ENCODE assay signal across 8 mouse cellular contexts in the genomic region with DNA sequence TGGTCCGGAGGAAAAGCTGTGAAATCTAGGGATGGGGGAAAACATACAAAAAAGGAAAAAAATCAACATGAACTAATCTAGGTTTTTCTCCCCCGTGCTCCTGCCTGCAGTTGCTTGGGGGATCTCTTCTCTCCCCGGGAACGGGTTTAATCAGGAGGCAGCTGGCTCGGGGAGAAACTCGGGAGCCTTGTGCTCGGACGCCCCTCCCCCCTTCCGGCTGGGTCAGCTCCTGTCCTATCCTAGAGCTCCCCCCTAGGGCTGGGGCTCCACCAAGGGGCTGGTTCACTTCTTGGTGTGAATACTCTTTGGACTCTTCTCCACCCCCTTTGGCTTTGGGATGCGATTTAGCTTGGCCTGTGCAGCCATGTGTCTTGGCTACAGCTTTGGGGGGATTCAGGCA. TPM values are rescaled to one million over a fixed set of nuclear protein-coding genes. Genes with fewer than 3 reads are reported as not detected.
A peak's percentile ranks its signal among the peaks of the same experiment; 100 is the strongest.
DNase-seq lines count a peak whose midpoint lies in the region; ATAC-seq and TF ChIP-seq lines count a peak whose summit lies in the region.

No protein-coding gene starts in this region.

- ATAC-seq in cerebellum, adult (ENCODE audit: insufficient number of reproducible peaks, low FRiP score, low TSS enrichment), result no peak
- ATAC-seq in intestine, postnatal 0 days, result peak; percentile 44
- peak; percentile 34; the same call in 1 of the 2 replicates for ATAC-seq in limb, embryonic 13.5 days (ENCODE audit: low FRiP score, low read depth)
- ATAC-seq in midbrain, embryonic 15.5 days (replicated peaks), result 0 out of 2 replicates have a peak, but pooled peaks have one; percentile 29

- H3K27me3 ChIP-seq in embryonic facial prominence, embryonic 10.5 days (replicated peaks; ENCODE audit: low read depth, poor library complexity, severe bottlenecking), result no peaks in the 10 kb centered on the region
- no peaks in the 10 kb centered on the region for H3K27me3 ChIP-seq in intestine, postnatal 0 days (replicated peaks; ENCODE audit: control insufficient read depth, insufficient read depth, low read length)
- no peaks in the 10 kb centered on the region for H3K27me3 ChIP-seq in limb, embryonic 13.5 days
- H3K27me3 ChIP-seq in midbrain, embryonic 15.5 days (replicated peaks), result no peaks in the 10 kb centered on the region

- peak overlapping the region; percentile 100 for H3K27ac ChIP-seq in embryonic facial prominence, embryonic 10.5 days (replicated peaks)
- peak overlapping the region; percentile 5; the same call in 1 of the 2 replicates for H3K27ac ChIP-seq in intestine, postnatal 0 days (ENCODE audit: low read depth, low read length)
- H3K27ac ChIP-seq in limb, embryonic 13.5 days, result peak overlapping the region; percentile 91
- peak overlapping the region; percentile 82 for H3K27ac ChIP-seq in midbrain, embryonic 15.5 days

- peak overlapping the region; percentile 23; the same call in 1 of the 2 replicates for H3K9ac ChIP-seq in intestine, postnatal 0 days (ENCODE audit: low read depth, low read length)
- H3K9ac ChIP-seq in limb, embryonic 13.5 days, result peak overlapping the region; percentile 100
- peak overlapping the region; percentile 99 for H3K9ac ChIP-seq in midbrain, embryonic 15.5 days

- H3K4me3 ChIP-seq in embryonic facial prominence, embryonic 10.5 days, result peak overlapping the region; percentile 85
- H3K4me3 ChIP-seq in intestine, postnatal 0 days (ENCODE audit: low read depth, low read length), result peak overlapping the region; percentile 16
- H3K4me3 ChIP-seq in limb, embryonic 13.5 days, result peak overlapping the region; percentile 92
- peak overlapping the region; percentile 92 for H3K4me3 ChIP-seq in midbrain, embryonic 15.5 days

- H3K36me3 ChIP-seq in embryonic facial prominence, embryonic 10.5 days (replicated peaks), result peaks cover 30% of the 10 kb centered on the region
- no peaks in the 10 kb centered on the region for H3K36me3 ChIP-seq in intestine, postnatal 0 days (ENCODE audit: control insufficient read depth, insufficient read depth)
- 0 out of 2 replicates have a peak, but pooled peaks cover 4% of the 10 kb centered on the region for H3K36me3 ChIP-seq in limb, embryonic 13.5 days
- no peaks in the 10 kb centered on the region for H3K36me3 ChIP-seq in midbrain, embryonic 15.5 days (replicated peaks)

- H3K4me1 ChIP-seq in embryonic facial prominence, embryonic 10.5 days, result peaks cover 87% of the 10 kb centered on the region
- H3K4me1 ChIP-seq in intestine, postnatal 0 days (replicated peaks; ENCODE audit: control insufficient read depth, insufficient read depth, low read length), result peaks cover 21% of the 10 kb centered on the region
- H3K4me1 ChIP-seq in limb, embryonic 13.5 days, result peaks cover 77% of the 10 kb centered on the region
- peaks cover 67% of the 10 kb centered on the region for H3K4me1 ChIP-seq in midbrain, embryonic 15.5 days

- no peaks in the 10 kb centered on the region for H3K9me3 ChIP-seq in embryonic facial prominence, embryonic 10.5 days
- no peaks in the 10 kb centered on the region for H3K9me3 ChIP-seq in intestine, postnatal 0 days (ENCODE audit: control insufficient read depth)
- H3K9me3 ChIP-seq in limb, embryonic 13.5 days, result no peaks in the 10 kb centered on the region
- H3K9me3 ChIP-seq in midbrain, embryonic 15.5 days, result no peaks in the 10 kb centered on the region

- H3K4me2 ChIP-seq in intestine, postnatal 0 days (replicated peaks; ENCODE audit: low read depth), result peak overlapping the region; percentile 97
- peak overlapping the region; percentile 99 for H3K4me2 ChIP-seq in limb, embryonic 13.5 days (replicated peaks)
- peak overlapping the region; percentile 88 for H3K4me2 ChIP-seq in midbrain, embryonic 15.5 days

- under 1% methylated on average over 10 of the region's 10 CpGs for WGBS in embryonic facial prominence, embryonic 10.5 days
- WGBS in intestine, postnatal 0 days, result under 1% methylated on average over 10 of the region's 10 CpGs
- WGBS in limb, embryonic 13.5 days, result under 1% methylated on average over 10 of the region's 10 CpGs
- WGBS in midbrain, embryonic 15.5 days, result 0% methylated on average over 10 of the region's 10 CpGs

- peak; percentile 57 for TF ChIP-seq CTCF in intestine, postnatal 0 days (IDR thresholded peaks at IDR 0.05; ENCODE audit: low read depth)

- peak; percentile 62 for DNase-seq in cerebellum, adult 11 months
- peak; percentile 95 for DNase-seq in embryonic facial prominence, embryonic 10.5 days (ENCODE audit: low spot score)
- DNase-seq in heart, adult 11 months, result peak; percentile 99
- DNase-seq in natural killer cell, adult 2 months (ENCODE audit: low spot score in 2 of 2), result no peak

RNA-seq across cellular contexts. Expression of a gene that starts 7.5 kb away (rescaled TPM):
- polyA plus RNA-seq in embryonic facial prominence, embryonic 10.5 days (2016; fragmentation: Nextera tagmentation; extraction: Ambion mirVana), result 18.0 and 18.4 TPM in 2 replicates
- 3.1 and 4.2 TPM in 2 replicates for polyA plus RNA-seq in intestine, postnatal 0 days (2015; fragmentation: Nextera tagmentation; extraction: Ambion mirVana)
- polyA plus RNA-seq in limb, embryonic 13.5 days (2015; fragmentation: Nextera tagmentation; extraction: Ambion mirVana), result 12.7 and 13.8 TPM in 2 replicates
- 16.2 and 16.7 TPM in 2 replicates for polyA plus RNA-seq in midbrain, embryonic 15.5 days (2015; fragmentation: Nextera tagmentation; extraction: Ambion mirVana)

Comparison
In these comparisons a context has a peak if more than half of its experiments do, and no peak if none do; other contexts are left out.
1. DNase-seq: peak in cerebellum, adult 11 months (single experiment), embryonic facial prominence, embryonic 10.5 days (single experiment) and heart, adult 11 months (single experiment); none in natural killer cell, adult 2 months (0 of 2).
2. H3K27ac ChIP-seq: peak in every context shown above with its lines; median percentile 100 in embryonic facial prominence, embryonic 10.5 days; 91 in limb, embryonic 13.5 days; 82 in midbrain, embryonic 15.5 days; 5 in intestine, postnatal 0 days.
3. H3K4me3 ChIP-seq: peak in every context shown above with its lines; median percentile 92 in limb, embryonic 13.5 days; 92 in midbrain, embryonic 15.5 days; 85 in embryonic facial prominence, embryonic 10.5 days; 16 in intestine, postnatal 0 days.
4. H3K9ac ChIP-seq: peak in every context shown above with its lines; median percentile 100 in limb, embryonic 13.5 days; 99 in midbrain, embryonic 15.5 days; 23 in intestine, postnatal 0 days.
5. Peak in every context shown above with its lines, with median percentiles within 50 percentile points of each other: H3K4me2 ChIP-seq.